Mouse (Mus musculus) thymus, adult 2 months (tissue): ENCODE measurements around the gene Tmem274. TPM values are rescaled to one million over a fixed set of nuclear protein-coding genes. Genes with fewer than 3 reads are reported as not detected.

ENCODE experiments used
- DNase-seq: peaks from one replicate; pipeline ENCODE4 v3.0.0; 2021
- H3K27ac ChIP-seq: fragments of 200-500 bp; 2 replicates; pipeline ENCODE4 v1.5.1; 2012; ENCODE audit warnings: low read length, control low read depth; ENCODE audit not compliant: control insufficient read depth, insufficient read depth
- H3K27me3 ChIP-seq: fragments of 200-500 bp; 2 replicates; pipeline ENCODE4 v1.6.1; 2012; ENCODE audit warnings: mild to moderate bottlenecking, low read length, moderate library complexity, mixed read lengths; ENCODE audit not compliant: control insufficient read depth, insufficient read depth
- H3K36me3 ChIP-seq: fragments of 200-500 bp; 2 replicates; pipeline ENCODE4 v1.6.1; 2012; ENCODE audit warnings: mild to moderate bottlenecking, low read length, moderate library complexity; ENCODE audit not compliant: control insufficient read depth, insufficient read depth
- H3K4me1 ChIP-seq: fragments of 200-500 bp; replicated peaks from 2 replicates; pipeline ENCODE4 v1.6.1; 2012; ENCODE audit warnings: low read length; ENCODE audit not compliant: control insufficient read depth, insufficient read depth
- H3K4me3 ChIP-seq: fragments of 200-500 bp; 2 replicates; pipeline ENCODE4 v1.5.1; 2012; ENCODE audit warnings: mild to moderate bottlenecking, low read length, control low read depth, moderate library complexity; ENCODE audit not compliant: control insufficient read depth, insufficient read depth
- CTCF ChIP-seq: fragments of 200-500 bp; IDR thresholded peaks from 2 replicates; pipeline ENCODE4 v1.5.1; 2012; ENCODE audit warnings: mild to moderate bottlenecking, control low read depth, low read length, moderate library complexity, borderline replicate concordance; ENCODE audit not compliant: control insufficient read depth, poor library complexity, insufficient read depth; ENCODE audit errors: extremely low read depth
- POLR2A ChIP-seq: fragments of 200-500 bp; IDR thresholded peaks from 2 replicates; pipeline ENCODE4 v1.6.1; 2012; ENCODE audit warnings: mild to moderate bottlenecking, low read length, control low read depth, moderate library complexity; ENCODE audit not compliant: control insufficient read depth, poor library complexity, insufficient read depth; ENCODE audit errors: extremely low read depth
- WGBS: fragments of 180-500 bp; shearing (Covaris S2); methylation state at CpG from one replicate; pipeline ENCODE4 v1.1.7; 2018; 5-methylcytosine and 5-hydroxymethylcytosine counted together
- polyA plus RNA-seq: library from polyadenylated mRNA; depleted of rRNA; stranded (reverse); fragments of >200 nt; gene quantifications from 2 replicates; pipeline ENCODE4 v1.2.3, GENCODE M21; 2012

Gene Tmem274
- polyA plus RNA-seq, 1 experiment, result not detected

- Histone ChIP-seq H3K4me3 (peak overlapping the region; percentile 47), H3K27ac (no peak overlapping the region), H3K27me3 (no peaks in the 10 kb centered on the region), H3K4me1 (peaks cover 10% of the 10 kb centered on the region), H3K36me3 (no peaks in the 10 kb centered on the region)
- TF ChIP-seq CTCF, result no peak
- TF ChIP-seq POLR2A, result no peak
- 10% methylated on average over 52 of the region's 52 CpGs for WGBS
- peak; percentile 22 for DNase-seq
Observed at GRCm38 (mm10) chr4:149518351-149519220, 41.4 kb downstream of the Tmem274 start.

GRCm38 (mm10) chr4:149521258-149521657 is 44.1 kb downstream of the Tmem274 start:
- 92% methylated on average over 10 of the region's 10 CpGs for WGBS
- peaks cover 6% of the 10 kb centered on the region for H3K4me1 ChIP-seq
- TF ChIP-seq POLR2A (no peak), CTCF (no peak)
- H3K4me3 ChIP-seq, result no peak overlapping the region
- H3K27ac ChIP-seq, result no peak overlapping the region
- no peaks in the 10 kb centered on the region for H3K27me3 ChIP-seq
- no peak for DNase-seq
- H3K36me3 ChIP-seq, result no peaks in the 10 kb centered on the region

GRCm38 (mm10) chr4:149523961-149524360 is 46.8 kb downstream of the Tmem274 start:
- DNase-seq, result no peak
- TF ChIP-seq CTCF (no peak), POLR2A (no peak)
- H3K4me3 ChIP-seq, result no peak overlapping the region
- H3K4me1 ChIP-seq, result no peaks in the 10 kb centered on the region
- 93% methylated on average over 6 of the region's 6 CpGs for WGBS
- no peak overlapping the region for H3K27ac ChIP-seq
- no peaks in the 10 kb centered on the region for H3K27me3 ChIP-seq
- H3K36me3 ChIP-seq, result no peaks in the 10 kb centered on the region

GRCm38 (mm10) chr4:149525170-149525569 is 48.0 kb downstream of the Tmem274 start:
- Histone ChIP-seq H3K36me3 (no peaks in the 10 kb centered on the region), H3K27ac (no peak overlapping the region), H3K4me3 (no peak overlapping the region), H3K4me1 (no peaks in the 10 kb centered on the region), H3K27me3 (no peaks in the 10 kb centered on the region)
- no peak for TF ChIP-seq CTCF
- no peak for TF ChIP-seq POLR2A
- 91% methylated on average over 4 of the region's 4 CpGs for WGBS
- DNase-seq, result no peak

GRCm38 (mm10) chr4:149525811-149526210 is 48.6 kb downstream of the Tmem274 start:
- no peaks in the 10 kb centered on the region for H3K36me3 ChIP-seq
- no peak overlapping the region for H3K27ac ChIP-seq
- DNase-seq, result no peak
- no peaks in the 10 kb centered on the region for H3K27me3 ChIP-seq
- WGBS, result 95% methylated on average over 6 of the region's 6 CpGs
- no peaks in the 10 kb centered on the region for H3K4me1 ChIP-seq
- H3K4me3 ChIP-seq, result no peak overlapping the region
- TF ChIP-seq CTCF (no peak), POLR2A (no peak)

- H3K27ac ChIP-seq, result no peak overlapping the region
- 81% methylated on average over 7 of the region's 7 CpGs for WGBS
- DNase-seq, result no peak
- no peak for TF ChIP-seq POLR2A
- no peak for TF ChIP-seq CTCF
- no peaks in the 10 kb centered on the region for H3K4me1 ChIP-seq
- H3K36me3 ChIP-seq, result no peaks in the 10 kb centered on the region
- H3K4me3 ChIP-seq, result no peak overlapping the region
- no peaks in the 10 kb centered on the region for H3K27me3 ChIP-seq
Observed at GRCm38 (mm10) chr4:149526330-149526729, 49.2 kb downstream of the Tmem274 start.
